Mouse (Mus musculus): ENCODE data around the gene Stn1.

DNA sequence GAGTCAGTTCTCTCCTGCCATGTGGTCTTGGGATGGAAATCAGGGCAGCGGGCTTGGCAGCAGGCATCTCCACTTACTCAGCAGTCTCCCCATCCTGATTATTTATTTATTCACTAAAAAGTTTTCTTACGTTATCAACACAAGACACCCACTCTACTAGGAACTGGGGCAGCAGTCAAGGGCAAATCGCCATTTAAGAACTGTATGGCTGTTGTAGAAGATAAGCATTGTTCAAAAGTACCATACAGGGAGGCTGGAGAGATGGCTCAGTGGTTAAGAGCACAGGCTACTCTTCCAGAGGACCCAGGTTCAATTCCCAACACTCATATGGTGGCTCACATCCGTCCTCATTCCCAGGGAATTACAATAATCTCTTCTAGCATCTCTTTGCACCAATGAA is 65.5 kb downstream of the Stn1 start:
- TF ChIP-seq GATA1 (IDR thresholded peaks at IDR 0.05; ENCODE audit: borderline replicate concordance, low read length) (no peak), FLI1 (IDR thresholded peaks at IDR 0.05; ENCODE audit: low read length) (no peak)
